Mouse (Mus musculus): ENCODE measurements around the gene Dck.

DNA sequence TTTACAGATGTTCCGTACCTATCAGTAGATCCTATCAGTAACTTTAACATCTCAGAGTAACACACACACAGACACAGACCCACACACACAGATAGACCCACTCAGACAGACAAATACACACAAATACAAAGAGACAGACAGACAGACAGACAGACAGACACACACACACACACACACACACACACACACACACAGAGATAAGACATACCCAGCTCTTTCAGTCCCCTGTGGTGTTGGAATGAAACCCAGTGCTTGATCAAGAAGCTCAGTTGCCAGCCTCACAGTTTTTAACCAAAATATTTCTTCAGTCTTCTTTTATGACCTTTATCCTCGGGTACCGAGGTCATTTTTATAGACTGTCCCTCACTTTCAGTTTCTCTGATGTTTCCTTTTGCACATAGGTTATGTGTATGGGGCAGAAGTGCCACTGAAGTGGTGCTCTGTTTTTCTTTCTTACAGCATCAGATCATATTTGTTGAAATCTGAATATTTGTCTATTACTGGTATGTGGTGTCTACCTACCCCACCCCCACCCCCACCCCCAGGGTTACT lies 37.1 kb upstream of the Dck start:
- no peak for TF ChIP-seq POLR2A (IDR thresholded peaks at IDR 0.05; ENCODE audit: borderline replicate concordance, extremely low read depth, low read depth, low read length)
- TF ChIP-seq CTCF (IDR thresholded peaks at IDR 0.05; ENCODE audit: insufficient read depth, low read length) = no peak
